Mouse (Mus musculus) myocyte (in vitro differentiated cells): ENCODE results near the gene Cops4. TPM values are rescaled to one million over a fixed set of nuclear protein-coding genes. Genes with fewer than 3 reads are reported as not detected.

Source experiments
- H3K27me3 ChIP-seq: one replicate; pipeline ENCODE4 v1.6.1; 2011; ENCODE audit not compliant: control insufficient read depth, insufficient read depth, insufficient read length
- H3K36me3 ChIP-seq: one replicate; pipeline ENCODE4 v1.6.1; 2011; ENCODE audit not compliant: control insufficient read depth, insufficient read depth
- H3K4me2 ChIP-seq: one replicate; pipeline ENCODE4 v1.6.1; 2011; ENCODE audit warnings: low read depth, control low read depth
- H3K4me3 ChIP-seq: one replicate; pipeline ENCODE4 v1.5.1; 2011; ENCODE audit warnings: mild to moderate bottlenecking, control low read depth, moderate library complexity
- H3K79me2 ChIP-seq: one replicate; pipeline ENCODE4 v1.6.1; 2011; ENCODE audit not compliant: control insufficient read depth, insufficient read depth
- H3ac ChIP-seq: one replicate; pipeline ENCODE4 v1.6.1; 2011; ENCODE audit not compliant: control insufficient read depth, insufficient read length
- CEBPB ChIP-seq: IDR thresholded peaks from 2 replicates; pipeline ENCODE4 v1.6.1; 2011; ENCODE audit warnings: mild to moderate bottlenecking, moderate library complexity; ENCODE audit not compliant: poor library complexity, insufficient read depth, severe bottlenecking
- E2F4 ChIP-seq: IDR thresholded peaks from one replicate; pipeline ENCODE4 v1.6.1; 2011; ENCODE audit warnings: mild to moderate bottlenecking, control low read depth, moderate library complexity; ENCODE audit not compliant: insufficient read depth
- MAX ChIP-seq: IDR thresholded peaks from one replicate; pipeline ENCODE4 v1.6.1; 2011; ENCODE audit warnings: low read depth, mild to moderate bottlenecking, control low read depth
- MYOD1 ChIP-seq, 3 experiments: IDR thresholded peaks; one replicate each; pipeline ENCODE4 v1.6.1; 2011; ENCODE audit warnings: control low read depth in 2 of 3, low read depth in 2 of 3, mild to moderate bottlenecking in 2 of 3, moderate library complexity in 1 of 3; ENCODE audit not compliant: insufficient read length in 2 of 3, control insufficient read depth in 1 of 3
- MYOG ChIP-seq, 3 experiments: IDR thresholded peaks; one replicate each; pipeline ENCODE4 v1.6.1; 2011; ENCODE audit warnings: control low read depth in 2 of 3, low read depth in 2 of 3, mild to moderate bottlenecking in 2 of 3; ENCODE audit not compliant: insufficient read length in 2 of 3, control insufficient read depth in 1 of 3, insufficient read depth in 1 of 3
- POLR2A ChIP-seq: IDR thresholded peaks from one replicate; pipeline ENCODE4 v1.6.1; 2011; ENCODE audit warnings: low read depth, mild to moderate bottlenecking, control low read depth, moderate library complexity; ENCODE audit not compliant: insufficient read length
- POLR2AphosphoS2 ChIP-seq: IDR thresholded peaks from one replicate; pipeline ENCODE4 v1.6.1; 2011; ENCODE audit warnings: low read depth, control low read depth; ENCODE audit not compliant: insufficient read length
- REST ChIP-seq: IDR thresholded peaks from one replicate; pipeline ENCODE4 v1.6.1; 2011; ENCODE audit warnings: mild to moderate bottlenecking, control low read depth, moderate library complexity; ENCODE audit not compliant: insufficient read depth, insufficient read length
- SRF ChIP-seq: IDR thresholded peaks from one replicate; pipeline ENCODE4 v1.6.1; 2011; ENCODE audit warnings: low read depth; ENCODE audit not compliant: control insufficient read depth, insufficient read length
- TCF12 ChIP-seq: IDR thresholded peaks from one replicate; pipeline ENCODE4 v1.6.1; 2011; ENCODE audit warnings: mild to moderate bottlenecking, control low read depth; ENCODE audit not compliant: poor library complexity, insufficient read depth, severe bottlenecking
- TCF3 ChIP-seq: IDR thresholded peaks from one replicate; pipeline ENCODE4 v1.6.1; 2011; ENCODE audit warnings: low read depth, control low read depth; ENCODE audit not compliant: insufficient read length
- USF1 ChIP-seq: IDR thresholded peaks from one replicate; pipeline ENCODE4 v1.6.1; 2011; ENCODE audit warnings: low read depth, mild to moderate bottlenecking, control low read depth, moderate library complexity
- polyA plus RNA-seq: library from polyadenylated mRNA; unstranded; fragments of >200 nt; fragmentation: generic; extraction: Trizol; gene quantifications from one replicate; pipeline ENCODE4 v1.2.1, GENCODE M21; 2012; ENCODE audit warnings: missing spikeins

Cops4 gene
- polyA plus RNA-seq, 1 experiment = 104 TPM

- Histone ChIP-seq H3ac (peak overlapping the region; percentile 24), H3K4me2 (peak overlapping the region; percentile 71), H3K36me3 (no peaks in the 10 kb centered on the region), H3K27me3 (no peaks in the 10 kb centered on the region), H3K4me3 (peak overlapping the region; percentile 58), H3K79me2 (peaks cover 45% of the 10 kb centered on the region)
- TF ChIP-seq SRF = no peak
- TF ChIP-seq MYOG (IDR thresholded peaks at IDR 0.05; ENCODE audit: control insufficient read depth in 1 of 3, insufficient read depth in 1 of 3, insufficient read length in 2 of 3, low read depth in 2 of 3) = no peak
- no peak for TF ChIP-seq CEBPB
- TF ChIP-seq TCF3 = no peak
- TF ChIP-seq REST = no peak
- no peak for TF ChIP-seq MAX
- no peak for TF ChIP-seq POLR2AphosphoS2
- TF ChIP-seq POLR2A = no peak
- no peak for TF ChIP-seq TCF12
- TF ChIP-seq MYOD1 (IDR thresholded peaks at IDR 0.05; ENCODE audit: control insufficient read depth in 1 of 3, insufficient read length in 2 of 3, low read depth in 2 of 3) = no peak
These were observed 18.2 kb upstream of the Cops4 start for GRCm38 (mm10) chr5:100499831-100500304.

GRCm38 (mm10) chr5:100500458-100500961, 17.6 kb upstream of the Cops4 start, which contains the start of gene Lin54:
TSS of gene Lin54 (minus strand) at chr5:100500639.
- no peaks in the 10 kb centered on the region for H3K27me3 ChIP-seq
- peak within 1 kb of the TSS; percentile 93 for H3K4me2 ChIP-seq
- TF ChIP-seq USF1 (peak; percentile 78), E2F4 (peak; percentile 20), SRF (no peak)
- no peaks in the 10 kb centered on the region for H3K36me3 ChIP-seq
- peak within 1 kb of the TSS; percentile 58 for H3K4me3 ChIP-seq
- peak within 1 kb of the TSS; percentile 24 for H3ac ChIP-seq
- peaks cover 38% of the 10 kb centered on the region for H3K79me2 ChIP-seq

GRCm38 (mm10) chr5:100501267-100501666, 16.8 kb upstream of the Cops4 start:
- Histone ChIP-seq H3K36me3 (no peaks in the 10 kb centered on the region), H3K4me2 (peak overlapping the region; percentile 93), H3K4me3 (peak overlapping the region; percentile 58), H3K27me3 (no peaks in the 10 kb centered on the region), H3ac (no peak overlapping the region), H3K79me2 (peaks cover 31% of the 10 kb centered on the region)
- TF ChIP-seq MYOG (IDR thresholded peaks at IDR 0.05; ENCODE audit: control insufficient read depth in 1 of 3, insufficient read depth in 1 of 3, insufficient read length in 2 of 3, low read depth in 2 of 3) (no peak), TCF12 (no peak)

- H3K4me3 ChIP-seq = no peak overlapping the region
- H3ac ChIP-seq = no peak overlapping the region
- H3K4me2 ChIP-seq = no peak overlapping the region
These were observed 8.9 kb upstream of the Cops4 start for GRCm38 (mm10) chr5:100509247-100509646.

GRCm38 (mm10) chr5:100512576-100512975, 5.5 kb upstream of the Cops4 start:
- no peaks in the 10 kb centered on the region for H3K79me2 ChIP-seq
- no peak overlapping the region for H3K4me3 ChIP-seq
- no peaks in the 10 kb centered on the region for H3K36me3 ChIP-seq
- peaks cover 5% of the 10 kb centered on the region for H3K27me3 ChIP-seq
- no peak overlapping the region for H3K4me2 ChIP-seq
- H3ac ChIP-seq = no peak overlapping the region
- TF ChIP-seq TCF12 (no peak), POLR2A (no peak), E2F4 (no peak), MYOG (IDR thresholded peaks at IDR 0.05; ENCODE audit: control insufficient read depth in 1 of 3, insufficient read depth in 1 of 3, insufficient read length in 2 of 3, low read depth in 2 of 3) (no peak), CEBPB (no peak), MAX (no peak), TCF3 (no peak)

More at GRCm38 (mm10) chr5:100509247-100509646, 8.9 kb upstream of the Cops4 start:
- H3K36me3 ChIP-seq = no peaks in the 10 kb centered on the region
- peaks cover 5% of the 10 kb centered on the region for H3K27me3 ChIP-seq
- H3K79me2 ChIP-seq = no peaks in the 10 kb centered on the region
- no peak for TF ChIP-seq REST

- no peak for TF ChIP-seq E2F4
- no peak for TF ChIP-seq TCF3
- no peak for TF ChIP-seq CEBPB
- no peak for TF ChIP-seq MYOD1 (IDR thresholded peaks at IDR 0.05; ENCODE audit: control insufficient read depth in 1 of 3, insufficient read length in 2 of 3, low read depth in 2 of 3)
- TF ChIP-seq USF1 = no peak
- TF ChIP-seq POLR2AphosphoS2 = no peak
- TF ChIP-seq REST = no peak
- TF ChIP-seq MAX = no peak
- TF ChIP-seq SRF = no peak
- no peak for TF ChIP-seq POLR2A
- TF ChIP-seq TCF12 = no peak
- TF ChIP-seq MYOG (IDR thresholded peaks at IDR 0.05; ENCODE audit: control insufficient read depth in 1 of 3, insufficient read depth in 1 of 3, insufficient read length in 2 of 3, low read depth in 2 of 3) = no peak
- H3K4me3 ChIP-seq = peak overlapping the region; percentile 65
- peak overlapping the region; percentile 87 for H3K4me2 ChIP-seq
- H3K27me3 ChIP-seq = no peaks in the 10 kb centered on the region
- H3K79me2 ChIP-seq = peaks cover 52% of the 10 kb centered on the region
- H3K36me3 ChIP-seq = no peaks in the 10 kb centered on the region
- H3ac ChIP-seq = peak overlapping the region; percentile 42
These were observed 910 bp downstream of the Cops4 start for GRCm38 (mm10) chr5:100519027-100519411.
